8 mouse cellular contexts compared by ENCODE assay signal in the genomic region with DNA sequence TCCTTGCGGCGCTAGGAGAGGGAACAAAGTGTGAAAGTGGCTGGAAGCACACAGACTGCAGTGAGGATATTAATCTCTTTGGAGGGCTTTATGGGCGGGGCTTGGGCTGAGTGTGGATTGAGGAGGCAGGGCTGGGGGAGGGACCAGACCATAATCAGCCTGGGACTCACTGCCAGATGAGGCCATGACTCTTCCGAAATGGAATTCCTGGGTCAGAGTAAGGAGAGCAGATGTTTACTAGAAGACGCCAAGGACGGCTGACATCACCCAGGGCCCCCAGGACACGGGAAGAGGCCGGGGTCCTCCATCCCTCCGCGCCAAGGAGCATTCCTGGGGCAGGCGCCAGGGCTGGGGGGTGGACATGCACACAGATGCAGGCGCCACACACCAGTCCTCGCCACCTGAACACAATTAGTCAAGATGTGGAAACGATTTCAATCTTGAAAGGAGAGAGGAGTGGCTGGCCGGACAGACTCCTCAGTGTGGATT. TPM values are rescaled to one million over a fixed set of nuclear protein-coding genes. Genes with fewer than 3 reads are reported as not detected.
A peak's percentile ranks its signal among the peaks of the same experiment; 100 is the strongest.
DNase-seq lines count a peak whose midpoint lies in the region; ATAC-seq and TF ChIP-seq lines count a peak whose summit lies in the region.

No protein-coding gene starts in this region.

- H3K36me3 ChIP-seq in embryonic facial prominence, embryonic 12.5 days, result no peaks in the 10 kb centered on the region
- H3K36me3 ChIP-seq in limb, embryonic 14.5 days (ENCODE audit: control insufficient read depth, insufficient read depth, low read length), result no peaks in the 10 kb centered on the region

- H3K4me1 ChIP-seq in embryonic facial prominence, embryonic 12.5 days, result peaks cover 33% of the 10 kb centered on the region
- H3K4me1 ChIP-seq in limb, embryonic 14.5 days (ENCODE audit: control insufficient read depth, insufficient read depth, low read length), result peaks cover 45% of the 10 kb centered on the region

- peak; percentile 36 to 55 for DNase-seq in adrenal gland, adult (ENCODE audit: inconsistent age in 2 of 2, low spot score in 1 of 2)
- DNase-seq in adrenal gland, postnatal 4 days (ENCODE audit: low spot score in 2 of 2), result no peak
- peak; percentile 84 for DNase-seq in heart, postnatal 10 days
- DNase-seq in limb, embryonic 14.5 days (ENCODE audit: low spot score), result peak; percentile 89
- peak; percentile 61 for DNase-seq in testis, postnatal 14 days (ENCODE audit: low spot score)
- no peak for DNase-seq in right cerebral cortex, postnatal 4 days
- no peak for DNase-seq in thymus, postnatal 14 days

- intact Hi-C loops in heart, postnatal 10 days (cut with DNase I), result no loop called here

- H3K27ac ChIP-seq in embryonic facial prominence, embryonic 12.5 days, result peak overlapping the region; percentile 83
- peak overlapping the region; percentile 52 for H3K27ac ChIP-seq in limb, embryonic 14.5 days (replicated peaks; ENCODE audit: low read depth, low read length)

- peak overlapping the region; percentile 14; the same call in 1 of the 2 replicates for H3K4me3 ChIP-seq in embryonic facial prominence, embryonic 12.5 days
- no peak overlapping the region for H3K4me3 ChIP-seq in limb, embryonic 14.5 days (replicated peaks; ENCODE audit: low read length)

- no peaks in the 10 kb centered on the region for H3K9me3 ChIP-seq in embryonic facial prominence, embryonic 12.5 days
- no peaks in the 10 kb centered on the region for H3K9me3 ChIP-seq in limb, embryonic 14.5 days (ENCODE audit: control insufficient read depth, low read length)

- peak overlapping the region; percentile 29 for H3K4me2 ChIP-seq in embryonic facial prominence, embryonic 12.5 days (replicated peaks)
- H3K4me2 ChIP-seq in limb, embryonic 14.5 days (replicated peaks; ENCODE audit: low read depth, low read length, severe bottlenecking), result peak overlapping the region; percentile 38

- H3K9ac ChIP-seq in embryonic facial prominence, embryonic 12.5 days, result no peak overlapping the region
- no peak overlapping the region for H3K9ac ChIP-seq in limb, embryonic 14.5 days (ENCODE audit: low read depth, low read length, severe bottlenecking)

- no peaks in the 10 kb centered on the region for H3K27me3 ChIP-seq in embryonic facial prominence, embryonic 12.5 days
- H3K27me3 ChIP-seq in limb, embryonic 14.5 days (ENCODE audit: control insufficient read depth, insufficient read depth, low read length), result no peaks in the 10 kb centered on the region

- WGBS in embryonic facial prominence, embryonic 12.5 days, result 22% methylated on average over 15 of the region's 15 CpGs
- 17% methylated on average over 15 of the region's 15 CpGs for WGBS in limb, embryonic 14.5 days

- TF ChIP-seq POLR2A in limb, embryonic 14.5 days (IDR thresholded peaks at IDR 0.05; ENCODE audit: borderline replicate concordance, extremely low read depth, insufficient read depth, insufficient read length), result no peak

- peak; percentile 88 for ATAC-seq in embryonic facial prominence, embryonic 12.5 days (ENCODE audit: insufficient number of reproducible peaks, insufficient read depth, low FRiP score, low TSS enrichment)
- ATAC-seq in limb, embryonic 14.5 days (ENCODE audit: low FRiP score, low read depth), result peak; percentile 85

RNA-seq across cellular contexts. Expression of a gene that starts 20.4 kb away (rescaled TPM):
- 10 to 100 TPM; 17.4 to 17.8 TPM for total RNA-seq in adrenal gland, postnatal 4 days (2021)
- polyA plus RNA-seq in embryonic facial prominence, embryonic 12.5 days (2016; fragmentation: Nextera tagmentation; extraction: Ambion mirVana), result 8.7 and 9.8 TPM in 2 replicates
- total RNA-seq in heart, postnatal 10 days (2021), result 10 to 100 TPM; 36.1 to 40.3 TPM
- 34.9 and 38.7 TPM in 2 replicates for polyA plus RNA-seq in limb, embryonic 14.5 days (2012; rRNA removed)
- polyA plus RNA-seq in limb, embryonic 14.5 days (2014; fragmentation: Nextera tagmentation; extraction: Ambion mirVana), result 18.9 and 19.4 TPM in 2 replicates

Comparison
In these comparisons a context has a peak if more than half of its experiments do, and no peak if none do; other contexts are left out.
1. DNase-seq: peak in adrenal gland, adult (2 of 2), heart, postnatal 10 days (2 of 2), limb, embryonic 14.5 days (single experiment) and testis, postnatal 14 days (single experiment); none in adrenal gland, postnatal 4 days (0 of 2), right cerebral cortex, postnatal 4 days (single experiment) and thymus, postnatal 14 days (single experiment).